Mouse (Mus musculus) small intestine, adult 2 months (tissue): ENCODE results near the gene Siglec1.

ENCODE experiments used
- CTCF ChIP-seq: fragments of 200-500 bp; IDR thresholded peaks from 2 replicates; pipeline ENCODE4 v1.5.1; 2012; ENCODE audit warnings: low read depth, mild to moderate bottlenecking, control low read depth, inconsistent platforms, low read length, moderate library complexity, mixed read lengths; ENCODE audit not compliant: insufficient replicate concordance, insufficient read length; ENCODE audit errors: extremely low read depth
- POLR2A ChIP-seq: fragments of 200-500 bp; IDR thresholded peaks from 2 replicates; pipeline ENCODE4 v1.6.1; 2012; ENCODE audit warnings: low read depth, mild to moderate bottlenecking, control low read depth, inconsistent platforms, low read length, moderate library complexity

DNA sequence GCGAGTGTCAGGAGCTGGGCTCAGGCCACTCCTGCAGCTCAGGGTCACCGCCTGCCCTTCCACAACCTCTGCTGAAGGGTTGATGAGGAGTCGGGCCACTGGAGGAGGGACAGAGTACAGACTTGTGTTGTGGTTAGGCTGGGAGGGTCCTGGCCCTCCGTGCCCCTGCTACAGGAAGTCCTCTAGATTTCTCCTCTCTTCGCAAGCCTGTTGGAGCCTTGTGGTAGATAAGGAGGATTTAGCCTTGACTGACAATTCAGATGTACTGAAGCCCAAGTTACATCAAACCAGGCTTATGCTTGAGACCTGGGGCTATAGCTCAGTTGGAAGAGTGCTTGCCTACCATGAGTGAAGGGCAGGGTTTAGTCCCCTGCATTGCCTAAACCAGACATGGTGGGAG lies 6.1 kb downstream of the Siglec1 start:
- TF ChIP-seq CTCF: no peak
- no peak for TF ChIP-seq POLR2A
